Mouse (Mus musculus) layer of hippocampus, adult 11-12 months (tissue): Measurements from ENCODE around the gene Rcn1.

ENCODE experiments used
- DNase-seq: peaks from one replicate; pipeline ENCODE4 v3.0.0; 2022; ENCODE audit warnings: low spot score

Rcn1 gene

DNA sequence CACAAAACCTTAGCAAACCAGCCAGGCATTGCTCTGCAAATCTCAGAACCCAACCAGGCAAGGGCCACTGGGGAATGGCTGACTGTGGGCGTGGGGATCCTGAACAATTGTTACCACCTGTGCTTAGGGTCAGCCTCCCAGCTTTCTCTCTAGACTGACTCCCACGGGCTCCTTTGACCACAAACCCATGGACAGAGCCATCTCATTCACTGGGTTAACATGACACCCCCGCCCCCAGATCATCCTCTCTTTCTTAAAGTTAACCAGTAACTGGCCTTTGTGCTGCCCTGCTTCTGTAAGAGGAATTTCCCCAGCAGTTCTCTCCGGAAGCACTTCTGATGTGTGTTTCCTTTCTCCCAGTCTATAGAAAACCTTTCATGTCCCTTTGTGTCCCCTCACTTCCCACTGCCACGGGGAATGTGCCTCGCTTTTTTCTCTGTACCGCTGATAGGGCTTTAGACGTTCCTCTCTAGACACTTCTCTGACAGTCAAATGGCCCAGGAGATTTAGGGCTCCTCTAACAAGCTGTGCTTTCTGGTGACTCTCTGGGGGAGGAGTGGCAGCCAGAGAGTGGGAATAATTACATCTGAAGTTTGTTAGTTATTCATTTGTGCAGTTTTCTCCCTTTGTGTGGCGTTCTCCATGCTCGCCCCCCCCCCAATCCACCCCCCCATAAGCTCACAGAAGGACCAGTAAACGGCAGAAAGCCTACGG, 62.6 kb downstream of the Rcn1 start:
- no peak for DNase-seq
